Mouse (Mus musculus) induced T-regulatory cell, adult 2 months (primary cell): ENCODE measurements around the gene Acadm.

ENCODE experiments used
- DNase-seq: peaks from one replicate; pipeline ENCODE4 v3.0.0-alpha.2; 2012; ENCODE audit warnings: low read depth

Gene Acadm

GRCm38 (mm10) chr3:153902595-153902994, 41.8 kb downstream of the Acadm start:
- DNase-seq = no peak

GRCm38 (mm10) chr3:153901904-153902303, 42.5 kb downstream of the Acadm start:
- DNase-seq = no peak

- no peak for DNase-seq
These were observed 47.2 kb downstream of the Acadm start for GRCm38 (mm10) chr3:153897216-153897615.

GRCm38 (mm10) chr3:153895454-153895853, 49.0 kb downstream of the Acadm start:
- DNase-seq = peak; percentile 49

- no peak for DNase-seq
These were observed 55.1 kb downstream of the Acadm start for GRCm38 (mm10) chr3:153889188-153889781.

- DNase-seq = no peak
These were observed 56.3 kb downstream of the Acadm start for GRCm38 (mm10) chr3:153888141-153888540.

GRCm38 (mm10) chr3:153886296-153886695, 58.1 kb downstream of the Acadm start:
- no peak for DNase-seq
